Mouse (Mus musculus) erythroid progenitor cell, adult 5-6 weeks (primary cell): Measurements from ENCODE around the gene Fxyd3. TPM values are rescaled to one million over a fixed set of nuclear protein-coding genes. Genes with fewer than 3 reads are reported as not detected.

Source experiments
- ATAC-seq: replicated peaks from 2 replicates; pipeline ENCODE4 v1.8.0; 2016; ENCODE audit warnings: moderate number of reproducible peaks, mild to moderate bottlenecking, moderate TSS enrichment, inconsistent platforms; ENCODE audit not compliant: poor library complexity, low FRiP score, severe bottlenecking
- total RNA-seq, 2 experiments: library from RNA; stranded (forward) in 1 of 2; stranded (reverse) in 1 of 2; fragments of 150-400 nt in 1 of 2; fragments of 186-747, 209-891 nt in 1 of 2; gene quantifications; 2 replicates each; pipeline versions ENCODE4 v1.2.3 to v1.2.4; 2015 to 2017; ENCODE audit warnings: low replicate concordance in 2 of 2

Gene Fxyd3
- total RNA-seq, 2 experiments from 2014 or later: not detected

GRCm38 (mm10) chr7:31051321-31052021, 25.0 kb downstream of the Fxyd3 start, which contains the start of gene Fxyd7:
Gene Fxyd7, minus strand, starts transcription at chr7:31051467.
- no peak for ATAC-seq

DNA sequence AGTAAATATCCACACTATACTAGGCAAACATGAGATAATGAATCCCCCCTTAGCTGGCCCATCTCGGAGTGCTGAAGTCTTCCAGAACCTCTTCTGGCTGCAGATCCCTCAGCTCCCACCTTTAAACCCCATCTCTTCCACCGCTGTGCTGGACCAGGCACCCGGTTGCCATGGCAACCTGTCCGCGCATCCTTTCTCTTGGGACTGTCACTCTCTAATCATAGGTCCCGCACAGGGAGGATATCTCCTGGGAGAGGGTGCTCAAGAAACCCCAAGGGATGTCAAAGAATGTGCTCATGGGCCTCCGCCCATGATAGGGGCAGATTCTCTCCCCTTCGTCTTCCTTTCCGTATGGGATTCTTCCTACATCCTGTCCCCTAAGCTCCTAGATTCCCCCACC, 25.6 kb downstream of the Fxyd3 start:
- ATAC-seq: no peak

- no peak for ATAC-seq
Observed at GRCm38 (mm10) chr7:31050487-31050886, 26.0 kb downstream of the Fxyd3 start.

GRCm38 (mm10) chr7:31049846-31050281, 26.6 kb downstream of the Fxyd3 start:
- ATAC-seq: no peak

- no peak for ATAC-seq
Observed at GRCm38 (mm10) chr7:31049135-31049845, 27.2 kb downstream of the Fxyd3 start.

DNA sequence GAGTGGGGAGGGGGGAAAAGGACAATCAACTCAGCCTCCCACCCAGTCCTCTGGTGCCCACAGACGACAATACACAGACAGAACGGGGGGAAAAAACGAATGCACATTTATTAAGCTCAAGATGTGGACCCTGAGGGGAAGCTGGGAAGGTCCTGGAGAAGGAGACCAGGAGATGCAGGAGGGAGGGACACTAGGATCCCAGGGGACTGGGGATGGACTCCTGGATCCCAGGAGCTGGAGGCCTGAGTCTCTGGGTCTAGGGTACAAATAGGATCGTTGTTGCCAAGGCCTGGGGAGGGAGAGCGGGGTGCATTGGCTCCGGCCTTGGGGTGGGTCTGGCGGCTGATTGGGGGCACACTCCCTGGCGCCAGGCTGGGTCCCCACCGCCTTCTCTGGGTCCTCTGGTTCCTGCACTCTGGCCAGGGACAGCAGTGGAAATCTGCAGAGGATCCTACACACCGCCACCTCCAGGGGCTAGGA, 34.0 kb downstream of the Fxyd3 start, which contains the start of gene Fxyd5:
Fxyd5 (minus strand) TSS at position 51 of the 480 bp plus-strand sequence.
- no peak for ATAC-seq

GRCm38 (mm10) chr7:31041662-31042315, 34.7 kb downstream of the Fxyd3 start:
- no peak for ATAC-seq

DNA sequence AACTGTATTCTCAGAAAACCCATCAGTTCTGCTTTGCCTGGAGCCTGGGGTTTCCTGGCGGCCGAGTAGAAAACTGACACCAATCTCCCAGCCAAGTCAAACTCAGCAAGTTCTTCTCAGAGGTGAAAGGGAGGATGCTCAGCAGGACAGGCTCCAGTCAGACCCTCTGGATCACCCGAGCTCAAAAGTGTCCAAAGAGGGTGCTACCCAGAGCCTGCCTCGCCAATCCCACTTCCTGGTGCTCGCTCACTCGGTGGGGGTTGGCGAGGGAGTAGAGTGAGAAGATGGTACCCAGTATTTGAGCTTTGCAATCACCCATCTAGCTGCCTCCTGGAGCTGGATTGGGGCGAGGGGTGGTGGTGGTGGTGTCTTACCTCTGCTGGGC, 35.5 kb downstream of the Fxyd3 start:
- no peak for ATAC-seq

- ATAC-seq: no peak
Observed at GRCm38 (mm10) chr7:31040281-31041022, 36.1 kb downstream of the Fxyd3 start.

DNA sequence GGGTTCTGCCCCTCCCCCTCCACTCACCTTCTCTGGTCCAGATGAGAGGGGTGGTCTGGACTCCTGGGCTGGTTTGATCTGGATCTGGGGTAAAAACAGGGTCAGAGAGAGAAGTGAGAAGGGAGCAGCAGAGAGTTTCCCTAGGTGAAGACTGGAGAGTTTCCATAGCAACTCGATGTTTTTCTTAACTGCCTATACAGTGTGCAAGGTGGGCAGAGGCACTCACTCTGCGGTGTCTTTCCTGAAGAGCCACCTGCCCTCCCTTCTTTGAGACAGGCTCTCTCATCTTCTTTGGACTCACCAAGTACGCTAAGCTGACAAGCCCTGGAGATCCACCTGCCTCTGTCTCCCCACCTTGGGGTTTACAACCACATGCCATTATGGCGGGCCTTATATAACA, 37.5 kb downstream of the Fxyd3 start:
- no peak for ATAC-seq

DNA sequence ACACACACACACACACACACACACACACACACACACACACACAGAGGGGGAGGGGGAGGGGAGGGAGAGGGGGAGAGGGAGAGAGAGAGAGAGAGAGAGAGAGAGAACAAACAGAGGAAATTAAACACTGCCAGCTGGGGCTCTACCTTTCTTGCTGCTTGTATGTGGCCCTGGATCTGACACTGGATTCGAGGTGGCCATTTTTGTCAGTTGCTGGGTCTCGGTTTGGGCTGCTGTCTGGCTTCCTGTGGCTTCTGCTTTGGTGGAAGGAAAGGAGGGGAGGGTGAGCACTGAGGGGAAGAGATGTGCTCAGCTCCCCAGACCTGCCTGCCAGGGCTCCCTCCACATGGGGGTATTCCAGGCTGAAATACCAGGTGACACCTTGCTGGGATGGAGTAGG, 38.8 kb downstream of the Fxyd3 start:
- ATAC-seq: no peak

- ATAC-seq: no peak
Observed at GRCm38 (mm10) chr7:31036917-31037316, 39.6 kb downstream of the Fxyd3 start.

- ATAC-seq: no peak
Observed at GRCm38 (mm10) chr7:31035291-31035690, 41.2 kb downstream of the Fxyd3 start.

DNA sequence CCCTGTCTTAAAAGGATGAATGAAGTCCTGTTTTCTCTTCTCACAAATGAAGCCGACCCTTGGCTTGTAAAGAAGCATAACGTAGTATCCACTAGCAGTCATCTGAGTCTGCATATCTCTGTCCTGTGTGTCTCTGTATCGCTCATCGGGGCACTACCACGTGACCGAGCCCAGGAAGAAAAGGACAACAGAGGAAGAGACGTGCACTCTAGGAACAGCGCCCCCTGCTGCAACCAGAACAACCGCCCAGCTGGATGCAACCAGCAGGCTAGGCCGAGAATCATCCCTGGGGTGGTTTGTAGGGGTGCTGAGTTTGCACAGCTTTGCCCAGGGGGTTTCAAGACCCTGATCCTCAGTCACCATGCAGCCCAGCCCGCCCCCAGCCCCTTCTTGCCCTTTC, 41.7 kb downstream of the Fxyd3 start:
- ATAC-seq: no peak

DNA sequence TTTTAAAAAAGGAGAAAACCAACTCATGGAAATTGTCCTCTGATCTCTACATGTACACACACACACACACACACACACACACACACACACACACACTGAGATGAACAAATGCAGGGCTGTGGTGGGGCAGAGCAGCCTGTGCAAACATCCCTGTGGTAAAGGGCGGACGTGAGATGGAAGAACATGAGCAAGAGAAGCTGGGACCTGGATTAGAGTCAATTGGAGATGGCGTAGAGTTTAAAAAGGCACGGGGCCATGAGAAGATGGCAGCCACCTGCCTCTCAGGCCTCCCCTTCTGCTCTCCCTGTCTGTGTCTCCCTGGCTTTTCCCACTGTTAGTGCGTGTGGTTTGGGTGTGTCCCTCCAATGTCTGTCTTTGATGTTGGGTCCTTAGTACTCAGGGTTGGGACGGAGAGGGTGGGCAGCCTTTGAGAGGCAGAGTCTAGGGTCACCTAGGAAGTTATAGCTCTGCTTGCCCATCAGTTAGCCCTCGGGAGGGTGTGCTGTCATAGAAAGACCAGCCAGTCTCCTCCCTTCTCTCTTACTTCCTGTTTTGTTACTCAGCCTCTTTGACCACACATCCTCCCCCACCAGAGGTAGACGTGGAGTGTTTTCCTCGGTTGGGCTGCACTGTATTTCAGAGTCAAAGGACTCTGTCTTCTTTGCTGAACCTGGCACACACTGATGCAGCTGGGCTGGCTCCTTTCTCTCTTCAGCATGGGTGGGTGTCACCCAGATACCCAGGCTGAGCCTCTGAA, 42.9 kb downstream of the Fxyd3 start:
- ATAC-seq: no peak

GRCm38 (mm10) chr7:31031731-31032130, 44.8 kb downstream of the Fxyd3 start:
- ATAC-seq: no peak

DNA sequence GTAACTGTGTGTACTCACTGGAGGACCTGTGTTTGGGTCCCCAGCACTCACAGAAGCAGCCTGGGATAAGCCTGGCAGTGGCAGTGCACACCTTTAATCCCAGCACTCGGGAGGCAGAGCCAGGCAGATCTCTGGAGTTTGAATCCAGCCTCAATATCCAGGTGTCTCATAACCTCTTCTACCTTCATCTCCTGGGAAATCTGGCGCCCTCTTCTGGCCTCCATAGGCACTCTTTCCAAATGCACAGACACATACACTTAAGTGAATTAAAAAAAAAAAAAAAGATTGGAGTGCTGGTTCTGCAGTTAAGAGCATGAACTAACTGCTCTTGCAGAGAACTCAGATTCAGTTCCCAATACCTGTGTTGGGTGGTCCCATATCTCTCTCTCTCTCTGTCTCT, 45.8 kb downstream of the Fxyd3 start:
- ATAC-seq: no peak

DNA sequence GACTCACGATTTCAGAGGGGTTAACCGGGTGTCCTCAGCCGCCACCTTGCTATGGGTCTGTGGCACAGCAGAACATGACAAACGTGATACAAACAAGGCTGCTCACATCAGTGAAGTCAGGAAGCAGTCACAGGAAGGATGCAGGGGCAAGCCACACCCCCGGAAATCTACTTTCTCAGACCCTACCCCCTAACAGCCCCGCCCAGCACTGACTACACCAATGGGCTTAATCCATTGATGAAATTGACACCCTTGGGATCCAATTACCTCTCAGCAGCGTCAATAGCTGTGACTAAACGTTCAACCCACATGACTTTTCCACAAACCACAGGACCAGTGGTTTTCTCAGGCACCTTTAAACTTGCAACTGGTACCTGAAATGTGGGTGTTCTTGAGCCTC, 47.9 kb downstream of the Fxyd3 start:
- ATAC-seq: no peak
